Mouse (Mus musculus) liver, embryonic 14.5 days (tissue): Measurements from ENCODE around the gene Rhov.

Source experiments
- CTCF ChIP-seq: IDR thresholded peaks from 2 replicates; pipeline ENCODE4 v1.5.1; 2016; ENCODE audit warnings: antibody characterized with exemption, low read depth, control low read depth
- EP300 ChIP-seq: IDR thresholded peaks from 2 replicates; pipeline ENCODE4 v1.6.1; 2016; ENCODE audit warnings: antibody characterized with exemption, low read depth

DNA sequence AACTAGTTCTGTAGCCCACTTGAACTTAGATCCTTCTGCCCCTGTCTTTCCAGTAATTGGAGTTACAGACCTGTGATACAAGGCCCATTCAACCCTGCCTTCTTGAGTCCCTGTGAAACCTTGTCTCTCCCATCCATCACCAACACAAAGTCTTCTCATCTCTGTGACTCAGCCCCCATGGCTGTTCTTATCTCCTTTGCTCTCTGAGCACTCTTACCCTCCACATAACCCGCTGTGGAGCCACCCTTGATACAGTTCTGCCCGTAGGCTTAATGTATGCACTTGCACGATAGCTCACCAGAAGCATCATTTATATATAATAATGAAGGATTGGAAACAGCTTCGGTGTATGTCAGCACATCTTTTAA, 30.3 kb downstream of the Rhov start:
- TF ChIP-seq CTCF (no peak), EP300 (no peak)
